Mouse (Mus musculus) midbrain, embryonic 12.5 days (tissue): ENCODE measurements around the gene Mtrr. TPM values are rescaled to one million over a fixed set of nuclear protein-coding genes. Genes with fewer than 3 reads are reported as not detected.
A peak's percentile ranks its signal among the peaks of the same experiment; 100 is the strongest.

Source experiments
- ATAC-seq: fragments of 200-750 bp; cut with Nextera tagmentation; 2 replicates; pipeline ENCODE4 v1.8.0; 2017; ENCODE audit warnings: low read depth, moderate TSS enrichment, moderate library complexity; ENCODE audit not compliant: low FRiP score
- H3K27ac ChIP-seq: fragments of 300-500 bp; sonication (generic); replicated peaks from 2 replicates; pipeline ENCODE4 v1.5.1; 2016; ENCODE audit warnings: mild to moderate bottlenecking
- H3K27me3 ChIP-seq: fragments of 300-500 bp; sonication (generic); 2 replicates; pipeline ENCODE4 v1.6.1; 2016; ENCODE audit warnings: mild to moderate bottlenecking
- H3K36me3 ChIP-seq: fragments of 300-500 bp; sonication (generic); 2 replicates; pipeline ENCODE4 v1.6.1; 2016
- H3K4me1 ChIP-seq: fragments of 300-500 bp; sonication (generic); 2 replicates; pipeline ENCODE4 v1.6.1; 2016
- H3K4me2 ChIP-seq: fragments of 300-500 bp; sonication (generic); replicated peaks from 2 replicates; pipeline ENCODE4 v1.6.1; 2016; ENCODE audit warnings: mild to moderate bottlenecking, moderate library complexity
- H3K4me3 ChIP-seq: fragments of 300-500 bp; sonication (generic); 2 replicates; pipeline ENCODE4 v1.5.1; 2016; ENCODE audit warnings: mild to moderate bottlenecking
- H3K9ac ChIP-seq: fragments of 300-500 bp; sonication (generic); replicated peaks from 2 replicates; pipeline ENCODE4 v1.6.1; 2016; ENCODE audit warnings: mild to moderate bottlenecking, moderate library complexity
- H3K9me3 ChIP-seq: fragments of 300-500 bp; sonication (generic); 2 replicates; pipeline ENCODE4 v1.6.1; 2016; ENCODE audit warnings: mild to moderate bottlenecking
- WGBS: fragments of 180-500 bp; shearing (Covaris S2); methylation state at CpG from one replicate; pipeline ENCODE4 v1.1.7; 2016; 5-methylcytosine and 5-hydroxymethylcytosine counted together
- polyA plus RNA-seq: library from polyadenylated mRNA; unstranded; fragments of >200 nt; fragmentation: Nextera tagmentation; extraction: Ambion mirVana; gene quantifications from 2 replicates; pipeline ENCODE4 v1.2.1, GENCODE M21; 2016

The Mtrr gene
- 14.0 and 17.2 TPM in 2 replicates for polyA plus RNA-seq

DNA sequence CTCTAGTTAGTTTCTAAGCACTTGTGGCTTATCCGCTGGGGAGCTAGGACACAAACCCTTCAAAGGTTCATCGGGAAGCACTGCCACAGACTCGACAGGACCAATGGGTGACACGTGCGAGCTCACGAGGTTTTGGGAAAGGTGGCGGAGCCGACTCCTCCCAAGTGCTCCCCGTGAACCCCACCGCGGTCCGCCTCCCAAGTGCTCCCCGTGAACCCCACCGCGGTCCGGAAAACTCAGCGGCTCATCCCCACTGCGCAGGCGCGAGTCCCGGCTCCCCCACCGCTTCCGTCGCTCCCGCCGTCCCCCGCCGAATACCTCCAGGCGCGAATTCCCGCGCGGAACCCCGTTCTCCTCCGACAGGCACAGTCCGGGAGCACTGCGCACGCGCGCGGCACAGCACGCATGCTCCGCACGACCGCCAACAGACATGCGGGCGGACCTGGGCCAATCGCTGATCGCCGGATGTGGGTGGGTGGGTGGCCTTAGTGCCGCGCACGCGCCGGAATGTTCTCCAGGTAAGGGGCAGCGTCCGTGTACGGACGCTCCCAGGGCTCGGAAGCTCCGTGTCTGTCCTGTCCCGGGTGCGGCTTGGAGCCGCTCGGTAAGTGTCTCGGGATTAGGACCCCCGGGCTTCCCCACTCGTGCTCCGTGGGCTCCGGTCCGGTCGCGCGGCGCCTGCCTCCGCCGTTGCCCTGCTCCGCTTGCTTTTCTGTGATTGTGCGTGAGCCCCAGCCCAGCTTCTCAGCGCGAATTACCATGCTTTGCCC is at the start of gene Mtrr, which contains the start of gene Fastkd3:
Gene Mtrr (minus strand): TSS at position 403 of the 770 bp plus-strand sequence.
Gene Fastkd3 (plus strand): TSS at position 488 of the 770 bp plus-strand sequence.
- H3K27me3 ChIP-seq: no peaks in the 10 kb centered on the region
- H3K27ac ChIP-seq: peak within 1 kb of the TSS; percentile 54; the same call in 1 of the 2 replicates
- WGBS: under 1% methylated on average over 77 of the region's 81 CpGs
- H3K9me3 ChIP-seq: no peaks in the 10 kb centered on the region
- H3K4me3 ChIP-seq: peak within 1 kb of the TSS; percentile 82
- ATAC-seq: peak; percentile 100
- peak within 1 kb of the TSS; percentile 76 for H3K9ac ChIP-seq
- peaks cover 24% of the 10 kb centered on the region for H3K4me1 ChIP-seq
- peaks cover 47% of the 10 kb centered on the region for H3K36me3 ChIP-seq
- H3K4me2 ChIP-seq: peak within 1 kb of the TSS; percentile 88

DNA sequence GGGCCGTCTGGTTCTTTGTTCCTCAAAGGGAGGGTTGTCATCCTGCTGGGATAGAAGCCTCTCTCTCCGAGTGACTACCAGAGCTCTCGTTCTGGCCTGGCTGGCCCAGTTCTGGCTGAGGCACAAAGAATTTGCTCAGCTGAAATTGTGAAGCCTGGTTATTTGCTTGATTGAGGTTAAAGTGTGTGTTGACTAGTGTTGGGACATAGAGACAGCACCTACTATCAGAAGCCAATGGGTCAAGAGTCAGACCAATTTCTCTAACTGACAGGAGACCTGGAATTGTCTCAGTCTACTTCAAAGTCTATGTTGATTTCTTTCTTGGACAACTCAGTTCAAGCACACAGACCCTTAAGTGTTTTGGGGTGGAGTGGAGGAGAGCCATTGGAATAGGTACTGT is 45.1 kb upstream of the Mtrr start:
- no peaks in the 10 kb centered on the region for H3K36me3 ChIP-seq
- no peak overlapping the region for H3K27ac ChIP-seq
- no peak for ATAC-seq
- no peaks in the 10 kb centered on the region for H3K4me1 ChIP-seq
- H3K9ac ChIP-seq: no peak overlapping the region
- 76% methylated on average over 3 of the region's 3 CpGs for WGBS
- H3K4me2 ChIP-seq: no peak overlapping the region
- no peak overlapping the region for H3K4me3 ChIP-seq
- no peaks in the 10 kb centered on the region for H3K27me3 ChIP-seq
- H3K9me3 ChIP-seq: no peaks in the 10 kb centered on the region

DNA sequence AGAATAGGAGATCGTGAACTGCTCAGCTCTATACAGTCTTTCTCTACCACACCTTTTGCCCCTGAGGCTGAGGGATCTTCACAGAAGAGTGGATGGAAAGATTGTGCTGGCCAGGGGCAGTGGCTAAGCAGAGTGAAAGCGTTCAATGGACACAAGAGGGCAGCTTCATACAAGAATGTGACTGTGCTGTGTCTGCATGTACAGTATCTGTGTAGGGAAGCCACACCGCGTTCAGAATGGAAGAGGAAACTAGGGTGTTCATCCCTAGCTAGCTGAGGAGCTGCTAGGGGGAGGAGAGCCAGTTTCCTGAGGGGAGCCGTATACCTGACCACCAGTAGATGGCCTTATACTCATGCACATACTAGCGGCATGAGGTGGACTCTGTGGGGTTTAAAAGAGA is 40.8 kb upstream of the Mtrr start:
- 66% methylated on average over 6 of the region's 6 CpGs for WGBS
- Histone ChIP-seq H3K27ac (no peak overlapping the region), H3K4me2 (no peak overlapping the region), H3K9me3 (no peaks in the 10 kb centered on the region), H3K4me3 (no peak overlapping the region), H3K9ac (no peak overlapping the region), H3K36me3 (no peaks in the 10 kb centered on the region), H3K4me1 (no peaks in the 10 kb centered on the region), H3K27me3 (no peaks in the 10 kb centered on the region)
- ATAC-seq: no peak

DNA sequence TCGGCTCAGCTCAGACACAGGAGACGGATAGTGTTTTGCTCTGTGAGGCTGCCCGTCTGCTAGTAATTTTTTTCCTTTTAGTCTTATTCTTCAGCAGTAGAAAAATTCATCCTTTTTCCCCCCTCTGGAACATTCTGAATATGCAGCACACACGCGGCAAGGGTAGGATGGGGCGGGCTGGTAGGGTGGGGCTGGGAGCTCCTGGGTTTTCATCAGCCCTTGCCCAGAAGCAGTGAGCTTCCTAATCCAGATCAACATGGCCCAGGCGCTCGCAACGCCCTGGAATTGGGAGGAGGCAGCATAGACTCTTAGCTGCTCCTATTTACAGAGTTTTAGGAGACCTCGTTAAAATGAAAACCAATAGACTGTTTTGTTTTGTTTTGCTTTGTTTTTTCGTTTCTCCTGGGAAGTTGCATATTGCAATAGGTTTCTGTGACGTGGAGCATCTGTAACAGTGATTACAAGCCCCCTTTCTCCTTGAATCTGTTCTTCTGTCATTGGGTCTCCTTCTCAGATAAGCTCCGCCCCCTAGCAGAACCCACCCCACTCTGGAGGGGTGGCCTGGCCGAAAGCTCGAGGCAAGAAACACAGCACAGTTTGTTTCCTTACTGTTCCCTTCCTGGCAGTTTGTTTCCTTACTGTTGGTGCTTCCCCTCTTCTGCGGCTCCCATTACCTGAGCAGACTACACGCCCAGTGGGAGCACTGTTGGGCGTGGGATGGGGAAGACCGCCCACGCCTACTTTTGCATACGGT is 25.9 kb upstream of the Mtrr start:
- WGBS: 64% methylated on average over 21 of the region's 21 CpGs
- no peaks in the 10 kb centered on the region for H3K9me3 ChIP-seq
- 0 out of 2 replicates have a peak, but pooled peaks cover 2% of the 10 kb centered on the region for H3K4me1 ChIP-seq
- ATAC-seq: peak; percentile 16; the same call in 1 of the 2 replicates
- no peak overlapping the region for H3K27ac ChIP-seq
- H3K27me3 ChIP-seq: no peaks in the 10 kb centered on the region
- H3K4me3 ChIP-seq: no peak overlapping the region
- H3K36me3 ChIP-seq: no peaks in the 10 kb centered on the region
- no peak overlapping the region for H3K9ac ChIP-seq
- H3K4me2 ChIP-seq: peak overlapping the region; percentile 17; the same call in 1 of the 2 replicates

DNA sequence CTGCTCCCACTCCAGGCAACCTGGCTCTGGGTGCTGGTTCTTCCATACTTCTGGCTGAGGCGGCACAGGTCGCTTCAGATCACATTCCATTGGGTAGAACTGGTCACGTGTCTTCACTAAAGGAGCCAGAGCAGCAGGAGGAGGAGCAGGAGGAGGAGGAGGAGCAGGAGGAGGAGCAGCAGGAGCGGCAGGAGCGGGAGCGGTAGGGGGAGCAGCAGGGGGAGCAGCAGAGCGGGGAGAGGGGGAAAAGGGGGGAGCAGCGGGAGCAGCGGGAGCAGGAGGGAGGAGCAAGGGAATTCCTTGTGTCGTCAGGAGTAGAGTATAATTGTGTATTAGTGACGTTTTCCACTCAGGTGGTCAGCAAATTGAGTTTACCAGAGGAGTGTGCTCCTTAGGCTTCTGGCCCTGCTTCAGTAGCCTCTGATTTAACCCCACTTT is 23.8 kb upstream of the Mtrr start:
- no peaks in the 10 kb centered on the region for H3K27me3 ChIP-seq
- H3K4me2 ChIP-seq: peak overlapping the region; percentile 45
- H3K4me1 ChIP-seq: 0 out of 2 replicates have a peak, but pooled peaks cover 2% of the 10 kb centered on the region
- no peak overlapping the region for H3K27ac ChIP-seq
- no peak overlapping the region for H3K9ac ChIP-seq
- H3K9me3 ChIP-seq: no peaks in the 10 kb centered on the region
- 10% methylated on average over 10 of the region's 11 CpGs for WGBS
- peak overlapping the region; percentile 28 for H3K4me3 ChIP-seq
- no peaks in the 10 kb centered on the region for H3K36me3 ChIP-seq
- peak; percentile 84 for ATAC-seq

DNA sequence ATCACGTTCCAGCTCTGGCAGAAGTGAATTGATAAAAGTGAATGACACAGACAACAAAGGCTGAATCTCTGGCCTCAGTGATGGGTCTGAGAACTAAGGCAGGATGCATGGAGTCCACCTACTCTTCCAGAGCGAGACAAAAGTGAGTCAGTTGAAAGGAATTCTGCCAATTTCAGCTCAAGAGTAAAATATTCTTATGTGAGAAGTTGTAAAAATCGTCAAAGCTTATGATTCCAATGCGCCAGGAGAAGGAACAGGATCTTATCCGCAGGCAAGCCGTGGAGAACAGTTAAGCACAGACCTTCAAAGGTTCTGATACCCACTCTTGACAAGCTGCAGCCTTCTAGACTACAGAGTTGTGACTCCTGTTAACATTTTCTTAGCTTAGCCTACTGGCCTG is 21.1 kb upstream of the Mtrr start:
- Histone ChIP-seq H3K4me3 (no peak overlapping the region), H3K9ac (no peak overlapping the region), H3K4me2 (no peak overlapping the region), H3K9me3 (no peaks in the 10 kb centered on the region), H3K4me1 (0 out of 2 replicates have a peak, but pooled peaks cover under 1% of the 10 kb centered on the region), H3K36me3 (no peaks in the 10 kb centered on the region), H3K27ac (no peak overlapping the region), H3K27me3 (0 out of 2 replicates have a peak, but pooled peaks cover 3% of the 10 kb centered on the region)
- no peak for ATAC-seq
- 79% methylated on average over 6 of the region's 6 CpGs for WGBS

DNA sequence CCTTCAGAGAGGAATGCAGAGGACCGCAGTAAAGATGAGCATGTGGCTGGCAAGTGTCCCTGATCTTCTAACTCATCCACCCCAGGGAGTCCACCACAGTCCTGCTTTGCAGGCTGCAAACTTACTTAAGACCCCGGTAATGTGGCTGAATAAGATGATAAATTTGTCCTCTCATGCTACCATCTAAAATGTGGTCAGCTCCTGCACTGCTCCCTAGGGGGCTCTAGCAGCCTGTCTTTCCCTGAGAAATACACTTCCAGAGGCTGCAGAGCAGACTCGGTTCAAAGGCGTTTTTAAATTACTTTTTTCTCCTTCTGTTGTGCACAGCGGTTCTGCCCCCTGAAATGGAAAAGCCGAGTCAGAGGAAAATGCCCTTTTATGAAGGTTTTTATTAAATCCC is 19.2 kb upstream of the Mtrr start:
- no peak for ATAC-seq
- H3K27me3 ChIP-seq: 0 out of 2 replicates have a peak, but pooled peaks cover 10% of the 10 kb centered on the region
- 24% methylated on average over 6 of the region's 6 CpGs for WGBS

DNA sequence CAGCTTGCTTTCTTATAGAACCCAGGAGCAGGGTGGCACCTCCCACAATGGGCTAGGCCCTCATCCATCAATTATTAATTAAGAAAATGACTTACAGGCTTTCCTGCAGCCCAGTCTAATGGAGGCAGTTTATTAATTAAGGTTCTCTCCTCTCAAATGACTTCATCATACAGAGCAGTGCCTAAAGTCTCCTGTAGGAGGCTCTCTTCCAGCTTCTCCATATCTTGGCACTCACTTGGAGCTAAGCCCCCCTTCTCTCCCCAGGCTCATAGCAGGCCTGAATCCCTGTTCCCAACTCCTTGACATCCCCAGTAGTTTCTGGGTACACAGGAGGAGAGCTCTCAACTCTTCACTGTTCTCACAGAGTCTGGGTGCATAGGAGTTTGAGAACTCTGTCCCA is 17.0 kb upstream of the Mtrr start:
- no peak overlapping the region for H3K4me2 ChIP-seq
- H3K36me3 ChIP-seq: no peaks in the 10 kb centered on the region
- no peaks in the 10 kb centered on the region for H3K9me3 ChIP-seq
- H3K27me3 ChIP-seq: 0 out of 2 replicates have a peak, but pooled peaks cover 10% of the 10 kb centered on the region
- no peak for ATAC-seq
- H3K4me3 ChIP-seq: no peak overlapping the region
- H3K4me1 ChIP-seq: no peaks in the 10 kb centered on the region
- no peak overlapping the region for H3K27ac ChIP-seq
- H3K9ac ChIP-seq: no peak overlapping the region

More for the DNA sequence above, 19.2 kb upstream of the Mtrr start:
- H3K36me3 ChIP-seq: no peaks in the 10 kb centered on the region
- no peaks in the 10 kb centered on the region for H3K4me1 ChIP-seq
- no peak overlapping the region for H3K4me2 ChIP-seq
- no peak overlapping the region for H3K27ac ChIP-seq
- H3K9me3 ChIP-seq: no peaks in the 10 kb centered on the region
- no peak overlapping the region for H3K9ac ChIP-seq
- no peak overlapping the region for H3K4me3 ChIP-seq

DNA sequence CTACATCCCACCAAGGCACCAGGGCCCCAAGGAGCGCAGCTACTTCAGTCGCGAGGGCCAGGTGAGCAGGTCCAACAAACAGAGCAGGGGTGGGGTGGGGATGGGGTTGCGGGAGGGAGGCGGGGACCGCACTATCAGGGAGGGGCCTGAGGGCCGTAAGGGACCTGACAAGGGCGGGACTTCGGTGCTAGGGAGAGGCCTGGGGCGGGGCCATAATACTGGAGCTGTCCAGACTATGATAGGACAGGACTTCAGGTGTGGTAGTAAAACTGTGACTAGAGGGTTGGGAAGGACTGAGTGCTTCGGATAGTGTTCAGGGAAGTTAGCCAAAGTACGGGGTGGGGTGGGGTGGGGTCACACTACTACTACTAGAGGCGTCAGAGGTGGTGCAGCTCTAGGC is 15.7 kb upstream of the Mtrr start:
- Histone ChIP-seq H3K36me3 (peaks cover 4% of the 10 kb centered on the region), H3K4me3 (peak overlapping the region; percentile 26), H3K4me1 (no peaks in the 10 kb centered on the region), H3K27ac (no peak overlapping the region), H3K9me3 (no peaks in the 10 kb centered on the region), H3K9ac (no peak overlapping the region; the same call in 1 of the 2 replicates), H3K27me3 (0 out of 2 replicates have a peak, but pooled peaks cover 10% of the 10 kb centered on the region), H3K4me2 (peak overlapping the region; percentile 47)
- 0 out of 2 replicates have a peak, but pooled peaks have one; percentile 36 for ATAC-seq
- 15% methylated on average over 13 of the region's 13 CpGs for WGBS

DNA sequence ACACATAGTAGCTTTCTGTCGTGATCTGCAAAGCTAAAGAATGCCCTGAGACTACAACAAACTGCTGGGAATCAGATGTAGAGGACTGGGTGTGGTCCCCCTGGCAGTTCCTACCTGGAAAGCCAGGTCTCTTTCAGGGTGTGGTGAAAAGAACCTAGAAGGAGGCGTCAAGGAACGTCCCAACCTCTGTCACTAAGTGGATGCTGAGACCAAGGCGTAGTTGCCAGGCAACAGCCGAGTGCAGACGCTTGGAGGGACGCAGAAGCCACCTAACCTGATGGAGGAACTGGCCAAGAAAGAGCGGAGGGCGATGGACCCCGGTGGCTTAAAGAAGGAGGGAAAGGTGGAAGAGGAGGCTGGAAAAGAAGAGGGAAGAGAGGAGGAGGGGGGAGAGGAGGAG is 15.2 kb upstream of the Mtrr start, which contains the start of gene 1700001L19Rik:
Gene 1700001L19Rik (plus strand): TSS at position 223 of the 400 bp plus-strand sequence.
- no peak within 1 kb of the TSS; the same call in 1 of the 2 replicates for H3K9ac ChIP-seq
- no peaks in the 10 kb centered on the region for H3K4me1 ChIP-seq
- no peak for ATAC-seq
- no peaks in the 10 kb centered on the region for H3K9me3 ChIP-seq
- WGBS: 10% methylated on average over 10 of the region's 10 CpGs
- peaks cover 9% of the 10 kb centered on the region for H3K36me3 ChIP-seq
- H3K4me3 ChIP-seq: peak within 1 kb of the TSS; percentile 26
- no peak within 1 kb of the TSS for H3K27ac ChIP-seq
- H3K4me2 ChIP-seq: peak within 1 kb of the TSS; percentile 47
- 0 out of 2 replicates have a peak, but pooled peaks cover 10% of the 10 kb centered on the region for H3K27me3 ChIP-seq

DNA sequence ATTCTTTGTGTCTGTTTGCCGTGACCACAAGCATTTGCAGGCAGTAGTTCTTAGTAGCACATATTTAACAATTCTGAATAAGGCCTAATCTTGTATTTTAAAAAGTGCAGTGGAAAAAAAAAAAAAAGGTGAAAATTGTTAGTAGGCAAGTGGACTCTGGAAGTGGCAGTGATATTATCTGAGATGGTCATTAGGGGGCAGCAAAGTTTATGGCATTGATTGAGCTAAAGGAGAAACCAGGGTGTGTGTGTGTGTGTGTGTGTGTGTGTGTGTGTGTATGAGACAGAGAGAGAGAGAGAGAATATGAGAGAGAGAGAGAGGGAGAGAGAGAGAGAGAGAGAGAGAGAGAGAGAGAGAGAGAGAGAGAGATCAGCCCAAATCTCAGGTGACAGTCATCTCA is 11.8 kb upstream of the Mtrr start:
- Histone ChIP-seq H3K4me2 (no peak overlapping the region), H3K36me3 (peaks cover 42% of the 10 kb centered on the region), H3K4me3 (no peak overlapping the region), H3K9me3 (no peaks in the 10 kb centered on the region), H3K9ac (no peak overlapping the region), H3K27me3 (0 out of 2 replicates have a peak, but pooled peaks cover 10% of the 10 kb centered on the region), H3K4me1 (no peaks in the 10 kb centered on the region), H3K27ac (no peak overlapping the region)
- ATAC-seq: no peak
- 88% methylated on average over 1 of the region's 1 CpGs for WGBS

DNA sequence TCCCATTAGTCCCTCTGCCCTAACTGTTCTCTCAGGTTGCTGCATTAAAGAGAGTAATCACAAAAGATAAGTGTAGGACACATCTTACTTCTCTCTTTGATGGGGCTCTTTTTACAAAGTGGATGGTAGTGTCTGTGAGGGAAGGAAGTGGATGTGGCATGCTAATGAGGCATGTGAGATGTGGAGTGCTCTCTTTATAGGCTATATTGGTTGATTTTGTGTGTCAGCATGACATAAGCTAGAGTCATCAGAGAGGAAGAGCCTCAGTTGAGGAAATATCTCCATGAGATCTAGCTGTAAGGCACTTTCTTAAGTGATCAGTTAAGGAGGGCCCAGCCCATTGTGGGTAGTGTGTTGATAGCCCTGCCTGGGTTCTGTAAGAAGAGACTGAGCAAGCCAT is 6.4 kb upstream of the Mtrr start:
- Histone ChIP-seq H3K4me2 (no peak overlapping the region), H3K9me3 (no peaks in the 10 kb centered on the region), H3K27me3 (no peaks in the 10 kb centered on the region), H3K4me3 (no peak overlapping the region), H3K27ac (no peak overlapping the region), H3K36me3 (peaks cover 92% of the 10 kb centered on the region), H3K9ac (no peak overlapping the region), H3K4me1 (peaks cover 1% of the 10 kb centered on the region; the same call in 1 of the 2 replicates)
- ATAC-seq: no peak
